Mouse (Mus musculus): ENCODE measurements around the gene Ina. TPM values are rescaled to one million over a fixed set of nuclear protein-coding genes. Genes with fewer than 3 reads are reported as not detected.
A peak's percentile ranks its signal among the peaks of the same experiment; 100 is the strongest.

Ina gene
- polyA plus RNA-seq, 1 experiment from 2014 or later = 333 TPM

GRCm38 (mm10) chr19:47043608-47044007 is 29.1 kb downstream of the Ina start:
- Histone ChIP-seq H3K4me3 (no peak overlapping the region), H3K9me3 (no peaks in the 10 kb centered on the region), H3K27ac (replicated peaks) (no peak overlapping the region), H3K4me1 (peaks cover 6% of the 10 kb centered on the region; the same call in 1 of the 2 replicates), H3K9ac (replicated peaks) (no peak overlapping the region), H3K36me3 (peaks cover 51% of the 10 kb centered on the region), H3K27me3 (no peaks in the 10 kb centered on the region), H3K4me2 (replicated peaks) (no peak overlapping the region)
- no peak for ATAC-seq (replicated peaks)
- 86% methylated on average over 3 of the region's 3 CpGs for WGBS

- Histone ChIP-seq H3K9me3 (no peaks in the 10 kb centered on the region), H3K9ac (replicated peaks) (no peak overlapping the region), H3K27ac (replicated peaks) (no peak overlapping the region), H3K36me3 (peaks cover 32% of the 10 kb centered on the region), H3K4me3 (no peak overlapping the region), H3K27me3 (no peaks in the 10 kb centered on the region), H3K4me2 (replicated peaks) (no peak overlapping the region), H3K4me1 (peaks cover 24% of the 10 kb centered on the region)
- ATAC-seq (replicated peaks) = no peak
- WGBS = 87% methylated on average over 1 of the region's 1 CpGs
Observed at GRCm38 (mm10) chr19:47046343-47046742, 31.8 kb downstream of the Ina start.

GRCm38 (mm10) chr19:47047236-47047833 is 32.8 kb downstream of the Ina start:
- Histone ChIP-seq H3K4me1 (peaks cover 24% of the 10 kb centered on the region), H3K27ac (replicated peaks) (no peak overlapping the region), H3K27me3 (no peaks in the 10 kb centered on the region), H3K9me3 (no peaks in the 10 kb centered on the region), H3K9ac (replicated peaks) (no peak overlapping the region), H3K36me3 (peaks cover 29% of the 10 kb centered on the region), H3K4me3 (no peak overlapping the region), H3K4me2 (replicated peaks) (no peak overlapping the region)
- WGBS = 88% methylated on average over 13 of the region's 13 CpGs
- no peak for ATAC-seq (replicated peaks)

DNA sequence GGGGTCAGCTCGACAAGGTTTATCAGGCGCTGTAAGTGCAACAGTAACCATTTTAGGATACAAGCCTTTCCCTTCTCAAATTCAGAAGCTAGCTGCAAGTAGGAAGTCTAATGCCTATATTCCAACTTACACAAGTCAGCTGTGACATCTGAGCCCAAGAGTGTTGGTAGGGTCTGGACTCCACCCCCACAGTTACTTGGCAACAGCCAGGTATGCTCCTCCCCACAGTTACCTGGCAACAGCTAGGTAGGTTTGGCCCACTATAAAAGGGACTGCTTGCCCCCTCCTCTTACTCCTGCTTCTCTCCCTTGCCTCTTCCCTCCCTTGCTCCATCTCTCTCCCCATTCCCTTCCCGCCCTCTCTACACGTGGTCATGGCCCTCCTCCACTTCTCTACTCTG is 34.6 kb downstream of the Ina start:
- peak overlapping the region; percentile 52 for H3K4me2 ChIP-seq (replicated peaks)
- peaks cover 22% of the 10 kb centered on the region for H3K36me3 ChIP-seq
- ATAC-seq (replicated peaks) = no peak
- H3K9me3 ChIP-seq = no peaks in the 10 kb centered on the region
- H3K9ac ChIP-seq (replicated peaks) = no peak overlapping the region
- 65% methylated on average over 4 of the region's 4 CpGs for WGBS
- H3K27me3 ChIP-seq = no peaks in the 10 kb centered on the region
- H3K4me1 ChIP-seq = peaks cover 24% of the 10 kb centered on the region
- peak overlapping the region; percentile 84; the same call in 1 of the 2 replicates for H3K4me3 ChIP-seq
- H3K27ac ChIP-seq (replicated peaks) = no peak overlapping the region

DNA sequence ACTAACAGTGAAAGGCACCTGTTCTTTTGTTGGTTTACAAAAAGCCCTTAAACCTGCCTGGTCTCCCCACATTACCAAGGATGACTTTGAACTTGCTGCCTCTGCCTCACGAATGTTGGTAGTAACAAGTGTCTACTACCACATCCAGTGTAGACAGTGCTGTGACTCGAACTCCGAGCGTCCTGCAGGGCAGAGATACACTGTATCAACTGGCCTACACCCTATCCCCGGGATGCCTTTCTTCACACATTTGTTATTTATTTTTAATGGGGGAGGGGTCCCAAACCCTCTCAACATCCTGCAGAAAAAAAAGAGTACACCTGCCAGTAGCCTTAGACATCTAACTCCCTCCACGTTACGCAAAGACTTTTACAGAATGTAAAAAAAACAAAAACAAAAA is 35.3 kb downstream of the Ina start:
- ATAC-seq (replicated peaks) = no peak; the same call in 1 of the 2 replicates
- WGBS = 7% methylated on average over 7 of the region's 7 CpGs
- Histone ChIP-seq H3K36me3 (peaks cover 22% of the 10 kb centered on the region), H3K9ac (replicated peaks) (peak overlapping the region; percentile 91), H3K9me3 (no peaks in the 10 kb centered on the region), H3K4me3 (peak overlapping the region; percentile 84), H3K27me3 (no peaks in the 10 kb centered on the region), H3K27ac (replicated peaks) (peak overlapping the region; percentile 96), H3K4me2 (replicated peaks) (peak overlapping the region; percentile 52), H3K4me1 (peaks cover 24% of the 10 kb centered on the region)

GRCm38 (mm10) chr19:47050271-47051032 is 36.0 kb downstream of the Ina start, which contains the start of gene Pcgf6:
Gene Pcgf6, minus strand, starts transcription at chr19:47050906.
- 0% methylated on average over 75 of the region's 75 CpGs for WGBS
- peak; percentile 91 for ATAC-seq (replicated peaks)
- no peaks in the 10 kb centered on the region for H3K27me3 ChIP-seq

GRCm38 (mm10) chr19:47052927-47053326 is 38.4 kb downstream of the Ina start:
- no peak overlapping the region for H3K4me3 ChIP-seq
- no peak overlapping the region for H3K9ac ChIP-seq (replicated peaks)
- no peak overlapping the region for H3K4me2 ChIP-seq (replicated peaks)
- no peak overlapping the region for H3K27ac ChIP-seq (replicated peaks)
- ATAC-seq (replicated peaks) = no peak
- no peaks in the 10 kb centered on the region for H3K27me3 ChIP-seq
- H3K9me3 ChIP-seq = no peaks in the 10 kb centered on the region
- H3K36me3 ChIP-seq = peaks cover 4% of the 10 kb centered on the region; the same call in 1 of the 2 replicates
- 81% methylated on average over 4 of the region's 4 CpGs for WGBS
- peaks cover 24% of the 10 kb centered on the region for H3K4me1 ChIP-seq

More at GRCm38 (mm10) chr19:47050271-47051032, 36.0 kb downstream of the Ina start, which contains the start of gene Pcgf6:
- peak within 1 kb of the TSS; percentile 52 for H3K4me2 ChIP-seq (replicated peaks)
- no peaks in the 10 kb centered on the region for H3K9me3 ChIP-seq
- H3K9ac ChIP-seq (replicated peaks) = peak within 1 kb of the TSS; percentile 91
- H3K4me3 ChIP-seq = peak within 1 kb of the TSS; percentile 84
- H3K27ac ChIP-seq (replicated peaks) = peak within 1 kb of the TSS; percentile 96
- H3K36me3 ChIP-seq = peaks cover 20% of the 10 kb centered on the region
- H3K4me1 ChIP-seq = peaks cover 24% of the 10 kb centered on the region

DNA sequence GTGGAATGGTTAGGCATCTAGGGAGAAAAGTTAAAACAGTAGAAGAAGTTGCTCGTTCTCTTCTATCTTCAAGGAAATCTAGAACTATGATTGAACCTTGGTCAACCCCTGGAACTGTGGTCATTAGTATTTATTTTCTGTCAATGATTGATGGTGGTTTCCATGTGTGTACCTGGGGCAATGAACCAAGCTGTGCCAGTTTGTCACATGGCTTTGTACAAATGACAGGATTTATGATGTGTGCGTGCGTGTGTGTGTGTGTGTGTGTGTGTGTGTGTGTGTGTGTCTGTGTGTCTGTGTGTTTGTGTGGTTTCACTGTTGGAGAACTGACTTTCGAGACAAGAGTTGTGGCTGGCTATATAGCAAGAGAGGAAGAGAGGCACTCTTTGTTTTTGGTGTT is 39.0 kb downstream of the Ina start:
- no peak for ATAC-seq (replicated peaks)
- H3K4me1 ChIP-seq = peaks cover 19% of the 10 kb centered on the region

DNA sequence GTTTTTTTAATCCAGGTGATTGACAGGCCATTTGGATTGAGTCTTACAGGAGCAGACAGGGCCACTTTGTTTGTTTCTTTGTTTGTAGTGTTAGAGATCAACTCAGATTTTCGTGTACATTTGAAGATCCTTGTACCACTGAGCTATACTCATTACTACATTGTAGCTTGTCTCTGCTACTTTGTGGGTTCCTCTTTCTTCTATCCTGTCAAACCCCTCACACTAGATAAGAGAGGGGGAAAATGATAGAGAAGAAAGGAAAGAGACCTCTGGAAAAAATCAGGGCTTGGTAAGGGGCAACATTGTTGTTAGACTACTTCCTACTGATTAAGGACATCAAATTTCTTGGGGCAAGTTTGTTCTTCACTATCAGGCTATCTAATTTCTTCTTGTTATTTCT is 43.2 kb downstream of the Ina start:
- no peak overlapping the region for H3K9ac ChIP-seq (replicated peaks)
- H3K27ac ChIP-seq (replicated peaks) = no peak overlapping the region
- no peaks in the 10 kb centered on the region for H3K4me1 ChIP-seq
- H3K9me3 ChIP-seq = no peaks in the 10 kb centered on the region
- H3K36me3 ChIP-seq = no peaks in the 10 kb centered on the region
- H3K4me2 ChIP-seq (replicated peaks) = no peak overlapping the region
- ATAC-seq (replicated peaks) = no peak
- no peaks in the 10 kb centered on the region for H3K27me3 ChIP-seq
- H3K4me3 ChIP-seq = no peak overlapping the region
- 61% methylated on average over 1 of the region's 1 CpGs for WGBS

More for the DNA sequence above, 39.0 kb downstream of the Ina start:
- H3K36me3 ChIP-seq = no peaks in the 10 kb centered on the region
- no peaks in the 10 kb centered on the region for H3K9me3 ChIP-seq
- H3K4me2 ChIP-seq (replicated peaks) = no peak overlapping the region
- WGBS = 93% methylated on average over 4 of the region's 4 CpGs
- H3K4me3 ChIP-seq = no peak overlapping the region
- no peak overlapping the region for H3K27ac ChIP-seq (replicated peaks)
- H3K27me3 ChIP-seq = no peaks in the 10 kb centered on the region
- H3K9ac ChIP-seq (replicated peaks) = no peak overlapping the region

DNA sequence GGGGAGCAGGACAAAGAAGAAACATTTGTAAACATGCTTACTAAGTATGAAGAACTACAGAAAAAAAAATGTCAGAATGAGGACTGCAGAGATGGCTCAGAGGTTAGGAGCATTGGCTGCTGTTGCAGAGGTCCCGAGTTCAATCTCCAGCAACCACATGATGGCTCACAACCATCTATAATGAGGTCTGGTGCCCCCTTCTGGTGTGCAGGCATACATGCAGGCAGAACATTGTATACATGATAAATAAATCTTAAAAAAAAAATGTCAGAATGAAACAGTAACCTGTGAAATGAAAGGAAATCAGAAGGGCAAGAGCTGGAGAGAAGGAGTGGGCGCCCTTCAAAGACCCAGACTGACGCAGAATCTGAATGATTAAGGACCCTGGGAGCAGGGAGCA is 51.4 kb downstream of the Ina start:
- Histone ChIP-seq H3K4me2 (replicated peaks) (no peak overlapping the region), H3K9me3 (no peaks in the 10 kb centered on the region), H3K27me3 (no peaks in the 10 kb centered on the region), H3K27ac (replicated peaks) (no peak overlapping the region), H3K9ac (replicated peaks) (no peak overlapping the region), H3K4me1 (peaks cover 17% of the 10 kb centered on the region), H3K36me3 (peaks cover 1% of the 10 kb centered on the region; the same call in 1 of the 2 replicates), H3K4me3 (no peak overlapping the region)
- ATAC-seq (replicated peaks) = no peak
- WGBS = 91% methylated on average over 3 of the region's 3 CpGs

GRCm38 (mm10) chr19:47067096-47067882 is 52.8 kb downstream of the Ina start, which contains the start of gene Taf5:
Gene Taf5, plus strand, starts transcription at chr19:47067746.
- WGBS = 10% methylated on average over 48 of the region's 49 CpGs

More at GRCm38 (mm10) chr19:47067096-47067882, 52.8 kb downstream of the Ina start, which contains the start of gene Taf5:
- Histone ChIP-seq H3K4me2 (replicated peaks) (peak within 1 kb of the TSS; percentile 70), H3K27ac (replicated peaks) (peak within 1 kb of the TSS; percentile 91), H3K4me1 (peaks cover 17% of the 10 kb centered on the region), H3K27me3 (no peaks in the 10 kb centered on the region), H3K9ac (replicated peaks) (peak within 1 kb of the TSS; percentile 83), H3K9me3 (no peaks in the 10 kb centered on the region), H3K4me3 (peak within 1 kb of the TSS; percentile 92), H3K36me3 (peaks cover 15% of the 10 kb centered on the region)
- peak; percentile 86 for ATAC-seq (replicated peaks)
